Mouse (Mus musculus) stomach, postnatal 0 days (tissue): ENCODE measurements at regions not wholly inside any gene's neighbourhood (a gene's known extent, or its start where the extent isn't known, plus 50 kb on each side); places are given as distances from the start of the nearest gene placed in this dataset.

Experiments
- CTCF ChIP-seq: IDR thresholded peaks from 2 replicates; pipeline ENCODE4 v1.5.1; 2016; ENCODE audit warnings: antibody characterized with exemption, low read depth, mild to moderate bottlenecking, moderate library complexity
- EP300 ChIP-seq: optimal IDR thresholded peaks from 2 replicates; pipeline ENCODE3; 2016; ENCODE audit warnings: antibody characterized with exemption

GRCm38 (mm10) chr16:75287150-75287549 is 298.7 kb downstream of the Lipi start:
- TF ChIP-seq CTCF (no peak), EP300 (no peak)
